32 mouse cellular contexts compared by ENCODE assay signal in the genomic region with DNA sequence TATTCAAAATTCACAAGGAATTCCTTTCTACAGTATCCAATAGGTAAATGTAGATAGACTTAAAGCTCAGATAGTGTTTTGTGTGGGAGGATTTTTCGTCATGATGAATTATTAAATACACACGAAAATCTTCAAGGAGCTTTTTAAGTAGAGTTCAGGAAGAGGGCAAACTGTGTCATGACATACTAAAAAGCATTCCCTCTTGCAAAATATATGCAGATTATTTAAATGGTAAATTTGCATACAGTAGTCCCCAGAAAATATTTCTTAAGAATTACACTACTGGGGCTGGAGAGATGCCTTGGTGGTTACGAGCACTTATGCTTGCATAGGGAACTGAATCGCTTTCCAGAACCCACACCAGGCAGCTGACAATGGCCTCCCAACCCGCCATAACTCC.
"Had no signal": no experiment of that assay in that cellular context is flagged by ENCODE, and none has a peak within 500 bp of the region (broad histone marks: within the 10 kb centered on the region; RNA-seq: fewer than 3 reads in every experiment).

No protein-coding gene starts in this region.

- H3K4me1 ChIP-seq: limb, embryonic 10.5 days; limb, embryonic 12.5 days; limb, embryonic 13.5 days; limb, embryonic 15.5 days; liver, embryonic 12.5 days; liver, embryonic 13.5 days; liver, embryonic 15.5 days; lung, embryonic 15.5 days; megakaryocyte, embryonic 14.5 days; midbrain, embryonic 10.5 days; midbrain, embryonic 12.5 days; midbrain, embryonic 13.5 days; midbrain, embryonic 15.5 days; neural tube, embryonic 12.5 days had no signal

- H3K27ac ChIP-seq: limb, embryonic 10.5 days; limb, embryonic 12.5 days; limb, embryonic 13.5 days; limb, embryonic 15.5 days; liver, embryonic 12.5 days; liver, embryonic 13.5 days; liver, embryonic 14.5 days; liver, embryonic 15.5 days; lung, embryonic 15.5 days; macrophage; midbrain, embryonic 10.5 days; midbrain, embryonic 12.5 days; midbrain, embryonic 13.5 days; midbrain, embryonic 15.5 days; neural tube, embryonic 12.5 days had no signal

- H3K4me3 ChIP-seq: limb, embryonic 10.5 days; limb, embryonic 12.5 days; limb, embryonic 13.5 days; limb, embryonic 15.5 days; liver, embryonic 12.5 days; liver, embryonic 13.5 days; liver, embryonic 15.5 days; lung, embryonic 15.5 days; megakaryocyte, embryonic 14.5 days; midbrain, embryonic 10.5 days; midbrain, embryonic 12.5 days; midbrain, embryonic 13.5 days; midbrain, embryonic 15.5 days; myocyte; neural tube, embryonic 12.5 days had no signal

- H3K4me2 ChIP-seq: limb, embryonic 12.5 days; limb, embryonic 13.5 days; limb, embryonic 15.5 days; liver, embryonic 11.5 days; liver, embryonic 12.5 days; liver, embryonic 13.5 days; liver, embryonic 15.5 days; lung, embryonic 14.5 days; lung, embryonic 15.5 days; midbrain, embryonic 11.5 days; midbrain, embryonic 12.5 days; midbrain, embryonic 13.5 days; midbrain, embryonic 15.5 days; neural tube, embryonic 12.5 days had no signal

- DNase-seq: left cerebral cortex, postnatal 4 days; liver; liver, embryonic 13.5 days; liver, postnatal 0 days; lung, adult 18-20 months; lung, adult 2 months; lung, embryonic 14.5 days; lung, postnatal 10 days; lung, postnatal 14 days; lung, postnatal 36 days; lung, postnatal 4 days; midbrain, embryonic 14.5 days had no signal

- H3K9me3 ChIP-seq: limb, embryonic 10.5 days; limb, embryonic 12.5 days; limb, embryonic 13.5 days; limb, embryonic 15.5 days; liver, embryonic 12.5 days; liver, embryonic 13.5 days; liver, embryonic 15.5 days; lung, embryonic 15.5 days; midbrain, embryonic 10.5 days; midbrain, embryonic 12.5 days; midbrain, embryonic 13.5 days; midbrain, embryonic 15.5 days; neural tube, embryonic 12.5 days had no signal

- H3K27me3 ChIP-seq: limb, embryonic 12.5 days; limb, embryonic 13.5 days; limb, embryonic 15.5 days; liver, embryonic 12.5 days; liver, embryonic 13.5 days; liver, embryonic 15.5 days; lung, embryonic 15.5 days; megakaryocyte, embryonic 14.5 days; midbrain, embryonic 12.5 days; midbrain, embryonic 13.5 days; midbrain, embryonic 15.5 days; neural tube, embryonic 12.5 days had no signal

- ATAC-seq: liver, embryonic 12.5 days; liver, postnatal 0 days; lung, postnatal 0 days; midbrain, embryonic 13.5 days; midbrain, embryonic 15.5 days; midbrain, embryonic 16.5 days had no signal

- H3K9ac ChIP-seq: limb, embryonic 12.5 days; limb, embryonic 13.5 days; limb, embryonic 15.5 days; liver, embryonic 12.5 days; liver, embryonic 13.5 days; liver, embryonic 14.5 days; liver, embryonic 15.5 days; liver, postnatal 0 days; lung, embryonic 14.5 days; lung, embryonic 15.5 days; midbrain, embryonic 12.5 days; midbrain, embryonic 13.5 days; midbrain, embryonic 15.5 days; neural tube, embryonic 12.5 days had no signal

- H3K36me3 ChIP-seq: limb, embryonic 10.5 days; limb, embryonic 12.5 days; limb, embryonic 13.5 days; limb, embryonic 15.5 days; liver, embryonic 12.5 days; liver, embryonic 13.5 days; liver, embryonic 15.5 days; lung, embryonic 15.5 days; midbrain, embryonic 10.5 days; midbrain, embryonic 12.5 days; midbrain, embryonic 13.5 days; midbrain, embryonic 15.5 days; neural tube, embryonic 12.5 days had no signal
